Comparison of ENCODE assay signal across 23 mouse cellular contexts in the genomic region with DNA sequence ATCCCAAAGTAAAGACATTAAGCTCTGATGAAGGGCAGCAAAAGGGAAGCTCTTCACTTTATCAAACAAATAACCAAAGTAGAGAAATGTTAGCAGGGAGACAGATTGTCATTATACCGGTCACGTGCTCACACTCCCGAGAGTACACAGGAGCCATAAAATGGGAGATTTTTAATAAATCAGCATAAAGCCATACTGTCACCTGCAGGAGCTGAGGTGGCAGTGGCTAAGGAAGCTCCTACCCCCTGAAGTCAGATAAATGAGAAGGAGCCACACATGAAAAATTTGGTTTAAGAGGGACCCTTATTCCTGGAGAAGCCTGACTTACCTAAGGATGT.
DNase-seq lines count a peak whose midpoint lies in the region; ATAC-seq and TF ChIP-seq lines count a peak whose summit lies in the region.
"Had no signal": no experiment of that assay in that cellular context is flagged by ENCODE, and none has a peak within 500 bp of the region (broad histone marks: within the 10 kb centered on the region; RNA-seq: fewer than 3 reads in every experiment).

No protein-coding gene starts in this region.

- no peak overlapping the region for H3K4me2 ChIP-seq in forebrain, embryonic 15.5 days (replicated peaks)
- no peak overlapping the region for H3K4me2 ChIP-seq in forebrain, embryonic 16.5 days (ENCODE audit: low read length)
- H3K4me2 ChIP-seq in midbrain, embryonic 13.5 days (replicated peaks): no peak overlapping the region
- H3K4me2 ChIP-seq in midbrain, embryonic 11.5 days: no peak overlapping the region
- H3K4me2 ChIP-seq in neural tube, embryonic 14.5 days (ENCODE audit: low read depth, low read length): no peak overlapping the region
- H3K4me2 ChIP-seq: heart, embryonic 13.5 days had no signal

- H3K36me3 ChIP-seq in forebrain, embryonic 15.5 days: no peaks in the 10 kb centered on the region
- H3K36me3 ChIP-seq in forebrain, embryonic 16.5 days (ENCODE audit: control insufficient read depth, insufficient read depth): no peaks in the 10 kb centered on the region
- H3K36me3 ChIP-seq in midbrain, embryonic 13.5 days: no peaks in the 10 kb centered on the region
- no peaks in the 10 kb centered on the region for H3K36me3 ChIP-seq in midbrain, embryonic 11.5 days (ENCODE audit: control insufficient read depth, insufficient read depth, low read length)
- no peaks in the 10 kb centered on the region for H3K36me3 ChIP-seq in neural tube, embryonic 14.5 days (ENCODE audit: control insufficient read depth, insufficient read depth, low read length)
- H3K36me3 ChIP-seq: forebrain, embryonic 10.5 days; heart, embryonic 10.5 days; heart, embryonic 13.5 days had no signal

- H3K27ac ChIP-seq in forebrain, embryonic 15.5 days (replicated peaks): 0 out of 2 replicates have a peak overlapping the region, but pooled peaks have one; percentile 8
- H3K27ac ChIP-seq in forebrain, embryonic 16.5 days (ENCODE audit: low read length): no peak overlapping the region
- H3K27ac ChIP-seq in midbrain, embryonic 13.5 days: no peak overlapping the region
- H3K27ac ChIP-seq in midbrain, embryonic 11.5 days (ENCODE audit: low read depth, low read length): no peak overlapping the region
- H3K27ac ChIP-seq in neural tube, embryonic 14.5 days (ENCODE audit: low read depth, low read length): no peak overlapping the region
- H3K27ac ChIP-seq: forebrain, embryonic 10.5 days; heart, adult 2 months; heart, embryonic 10.5 days; heart, embryonic 13.5 days had no signal

- no peaks in the 10 kb centered on the region for H3K27me3 ChIP-seq in forebrain, embryonic 15.5 days
- no peaks in the 10 kb centered on the region for H3K27me3 ChIP-seq in forebrain, embryonic 16.5 days (replicated peaks; ENCODE audit: control insufficient read depth, insufficient read depth, low read length)
- no peaks in the 10 kb centered on the region for H3K27me3 ChIP-seq in midbrain, embryonic 13.5 days
- no peaks in the 10 kb centered on the region for H3K27me3 ChIP-seq in midbrain, embryonic 11.5 days (ENCODE audit: control insufficient read depth, insufficient read depth, low read length)
- H3K27me3 ChIP-seq in neural tube, embryonic 14.5 days (ENCODE audit: control insufficient read depth, insufficient read depth, low read length): no peaks in the 10 kb centered on the region
- H3K27me3 ChIP-seq: heart, embryonic 13.5 days had no signal

- no peak for ATAC-seq in forebrain, embryonic 15.5 days (replicated peaks)
- no peak for ATAC-seq in forebrain, embryonic 16.5 days
- ATAC-seq in midbrain, embryonic 13.5 days: 0 out of 2 replicates have a peak, but pooled peaks have one; percentile 3
- no peak for ATAC-seq in midbrain, embryonic 11.5 days (ENCODE audit: low FRiP score)
- peak; percentile 82; the same call in 1 of the 2 replicates for ATAC-seq in neural tube, embryonic 14.5 days (ENCODE audit: low read depth)
- ATAC-seq: activated CD4-positive, CD25-positive, alpha-beta regulatory T cell, adult 4 months; CD4-positive, CD25-positive, alpha-beta regulatory T cell, adult 4 months had no signal

- no peak overlapping the region for H3K9ac ChIP-seq in forebrain, embryonic 15.5 days (replicated peaks)
- no peak overlapping the region for H3K9ac ChIP-seq in forebrain, embryonic 16.5 days (replicated peaks; ENCODE audit: low read depth, low read length)
- H3K9ac ChIP-seq in midbrain, embryonic 13.5 days (replicated peaks): no peak overlapping the region
- no peak overlapping the region for H3K9ac ChIP-seq in midbrain, embryonic 11.5 days (ENCODE audit: low read length)
- no peak overlapping the region for H3K9ac ChIP-seq in neural tube, embryonic 14.5 days (replicated peaks; ENCODE audit: low read depth, low read length)
- H3K9ac ChIP-seq: heart, embryonic 13.5 days had no signal

- no peak for DNase-seq in midbrain, embryonic 11.5 days (ENCODE audit: low spot score, missing footprints)
- peak; percentile 41 for DNase-seq in brain, embryonic 14.5 days (ENCODE audit: low read depth)
- DNase-seq in urinary bladder, postnatal 25 days (ENCODE audit: low spot score): no peak
- DNase-seq in left cerebral cortex, adult 8-10 months (ENCODE audit: low spot score in 2 of 2): no peak
- DNase-seq: adrenal gland, adult 8-10 months; adrenal gland, postnatal 25 days; cerebellum, adult 18-20 months; cerebellum, adult 9-10 months; cerebellum, postnatal 14 days; gastrocnemius, postnatal 10 days; gastrocnemius, postnatal 36 days; heart, adult 2 months; heart, postnatal 14 days; heart, postnatal 4 days had no signal

- WGBS in forebrain, embryonic 15.5 days: 63% methylated on average over 3 of the region's 3 CpGs
- WGBS in forebrain, embryonic 16.5 days: 62% methylated on average over 3 of the region's 3 CpGs
- WGBS in midbrain, embryonic 13.5 days: 88% methylated on average over 3 of the region's 3 CpGs
- WGBS in midbrain, embryonic 11.5 days: 89% methylated on average over 3 of the region's 3 CpGs
- WGBS in neural tube, embryonic 14.5 days: 45% methylated on average over 3 of the region's 3 CpGs

- H3K4me1 ChIP-seq in forebrain, embryonic 15.5 days: 0 out of 2 replicates have a peak, but pooled peaks cover 3% of the 10 kb centered on the region
- no peaks in the 10 kb centered on the region for H3K4me1 ChIP-seq in forebrain, embryonic 16.5 days (replicated peaks; ENCODE audit: control insufficient read depth, insufficient read depth, low read length)
- no peaks in the 10 kb centered on the region for H3K4me1 ChIP-seq in midbrain, embryonic 13.5 days (replicated peaks)
- H3K4me1 ChIP-seq in midbrain, embryonic 11.5 days (ENCODE audit: control insufficient read depth, insufficient read depth, low read length): no peaks in the 10 kb centered on the region
- H3K4me1 ChIP-seq in neural tube, embryonic 14.5 days (ENCODE audit: control insufficient read depth, insufficient read depth, low read length): no peaks in the 10 kb centered on the region
- H3K4me1 ChIP-seq: forebrain, embryonic 10.5 days; heart, embryonic 10.5 days; heart, embryonic 13.5 days had no signal

- no peak for TF ChIP-seq POLR2A in brain, embryonic 14.5 days (IDR thresholded peaks at IDR 0.05; ENCODE audit: borderline replicate concordance, extremely low read depth, insufficient read depth, insufficient read length, poor library complexity, severe bottlenecking)

- H3K4me3 ChIP-seq in forebrain, embryonic 15.5 days: no peak overlapping the region
- no peak overlapping the region for H3K4me3 ChIP-seq in forebrain, embryonic 16.5 days (replicated peaks; ENCODE audit: low read length)
- no peak overlapping the region for H3K4me3 ChIP-seq in midbrain, embryonic 13.5 days (replicated peaks)
- H3K4me3 ChIP-seq in midbrain, embryonic 11.5 days (ENCODE audit: low read depth, low read length): no peak overlapping the region
- H3K4me3 ChIP-seq in neural tube, embryonic 14.5 days (ENCODE audit: low read depth, low read length): no peak overlapping the region
- H3K4me3 ChIP-seq: forebrain, embryonic 10.5 days; heart, adult 2 months; heart, embryonic 10.5 days; heart, embryonic 13.5 days had no signal

- no peaks in the 10 kb centered on the region for H3K9me3 ChIP-seq in forebrain, embryonic 15.5 days
- H3K9me3 ChIP-seq in forebrain, embryonic 16.5 days (ENCODE audit: control insufficient read depth, low read length): no peaks in the 10 kb centered on the region
- no peaks in the 10 kb centered on the region for H3K9me3 ChIP-seq in midbrain, embryonic 13.5 days
- H3K9me3 ChIP-seq in midbrain, embryonic 11.5 days (ENCODE audit: control insufficient read depth, low read length): no peaks in the 10 kb centered on the region
- H3K9me3 ChIP-seq in neural tube, embryonic 14.5 days (ENCODE audit: control insufficient read depth, low read length): no peaks in the 10 kb centered on the region
- H3K9me3 ChIP-seq: forebrain, embryonic 10.5 days; heart, embryonic 10.5 days; heart, embryonic 13.5 days had no signal

- no peak for TF ChIP-seq CTCF in brain, embryonic 14.5 days (IDR thresholded peaks at IDR 0.05; ENCODE audit: borderline replicate concordance, extremely low read depth, insufficient read depth, insufficient read length)

Comparison
In these comparisons a context has a peak if more than half of its experiments do, and no peak if none do; other contexts are left out.
1. ATAC-seq: peak in midbrain, embryonic 13.5 days (single experiment) and neural tube, embryonic 14.5 days (single experiment); none in forebrain, embryonic 15.5 days (single experiment), forebrain, embryonic 16.5 days (single experiment) and midbrain, embryonic 11.5 days (single experiment).